Mouse (Mus musculus): ENCODE data around the gene Sema6c.
"Not testable (repeated sequence)": the region's sequence is repeated elsewhere in the genome, so short reads cannot be mapped to it uniquely, and the experiment has no call there.

The Sema6c gene

GRCm38 (mm10) chr3:95186888-95187287 lies 26.6 kb downstream of the Sema6c start:
- DNase-seq, result no peak

- DNase-seq, result peak; percentile 25 to 38
Observed at GRCm38 (mm10) chr3:95194721-95195135, 34.5 kb downstream of the Sema6c start.

GRCm38 (mm10) chr3:95195772-95196171 lies 35.5 kb downstream of the Sema6c start:
- DNase-seq, result no peak

- DNase-seq, result no peak
Observed at GRCm38 (mm10) chr3:95199101-95199500, 38.8 kb downstream of the Sema6c start.

GRCm38 (mm10) chr3:95200132-95200531 lies 39.9 kb downstream of the Sema6c start:
- DNase-seq, result no peak

- DNase-seq, result no peak
Observed at GRCm38 (mm10) chr3:95200562-95200961, 40.3 kb downstream of the Sema6c start.

GRCm38 (mm10) chr3:95203880-95204279 lies 43.6 kb downstream of the Sema6c start:
- no peak for DNase-seq

GRCm38 (mm10) chr3:95208286-95208685 lies 48.0 kb downstream of the Sema6c start:
- no peak for DNase-seq

- no peak for DNase-seq
Observed at GRCm38 (mm10) chr3:95210585-95210984, 50.3 kb downstream of the Sema6c start.

GRCm38 (mm10) chr3:95212889-95213608 lies 52.8 kb downstream of the Sema6c start:
- DNase-seq, result not testable (repeated sequence)

- DNase-seq, result no peak
Observed at GRCm38 (mm10) chr3:95213609-95213975, 53.3 kb downstream of the Sema6c start.

- DNase-seq, result no peak
Observed at GRCm38 (mm10) chr3:95216655-95217254, 56.5 kb downstream of the Sema6c start.

GRCm38 (mm10) chr3:95217255-95218134 lies 57.2 kb downstream of the Sema6c start, which contains the start of gene Gabpb2:
Gene Gabpb2 (minus strand): TSS chr3:95217916.
- peak; percentile 94 to 97 for DNase-seq

- no peak for DNase-seq
Observed at GRCm38 (mm10) chr3:95218466-95219137, 58.3 kb downstream of the Sema6c start.

- no peak for DNase-seq
Observed at GRCm38 (mm10) chr3:95223041-95223440, 62.8 kb downstream of the Sema6c start.

Data from cerebellum, postnatal 36 days (tissue).